Mouse (Mus musculus) kidney, adult 2 months (tissue): ENCODE data around the gene Suz12. TPM values are rescaled to one million over a fixed set of nuclear protein-coding genes. Genes with fewer than 3 reads are reported as not detected.
"Not testable (repeated sequence)": the region's sequence is repeated elsewhere in the genome, so short reads cannot be mapped to it uniquely, and the experiment has no call there.

Experiments used
- DNase-seq: peaks from one replicate; pipeline ENCODE4 v3.0.0; 2021
- H3K27ac ChIP-seq: fragments of 200-500 bp; 2 replicates; pipeline ENCODE4 v1.5.1; 2012; ENCODE audit warnings: low read depth, low read length, control low read depth, inconsistent platforms; ENCODE audit not compliant: insufficient read depth
- H3K27me3 ChIP-seq: fragments of 200-500 bp; replicated peaks from 2 replicates; pipeline ENCODE4 v1.6.1; 2012; ENCODE audit warnings: mild to moderate bottlenecking, moderate library complexity, low read length, inconsistent platforms; ENCODE audit not compliant: control insufficient read depth, insufficient read depth
- H3K36me3 ChIP-seq: fragments of 200-500 bp; 2 replicates; pipeline ENCODE4 v1.6.1; 2012; ENCODE audit warnings: mild to moderate bottlenecking, moderate library complexity, low read length, inconsistent platforms; ENCODE audit not compliant: control insufficient read depth, insufficient read depth
- H3K4me1 ChIP-seq: fragments of 200-500 bp; 2 replicates; pipeline ENCODE4 v1.6.1; 2011; ENCODE audit warnings: low read length; ENCODE audit not compliant: control insufficient read depth, insufficient read depth
- H3K4me3 ChIP-seq: fragments of 200-500 bp; 2 replicates; pipeline ENCODE4 v1.5.1; 2011; ENCODE audit warnings: mild to moderate bottlenecking, low read depth, low read length, control low read depth; ENCODE audit not compliant: insufficient read depth
- CTCF ChIP-seq: fragments of 200-500 bp; conservative IDR thresholded peaks from 2 replicates; pipeline ENCODE4 v1.5.1; 2011; ENCODE audit warnings: low read depth, mild to moderate bottlenecking, control low read depth, low read length, moderate library complexity, mixed read lengths; ENCODE audit not compliant: insufficient read depth, insufficient read length
- POLR2A ChIP-seq: fragments of 200-500 bp; IDR thresholded peaks from one replicate; pipeline ENCODE4 v1.6.1; 2011; ENCODE audit warnings: low read depth, low read length, control low read depth
- WGBS: fragments of 180-500 bp; shearing (Covaris S2); methylation state at CpG from one replicate; pipeline ENCODE4 v1.1.7; 2018; 5-methylcytosine and 5-hydroxymethylcytosine counted together
- polyA plus RNA-seq: library from polyadenylated mRNA; depleted of rRNA; stranded (reverse); fragments of >200 nt; gene quantifications from 2 replicates; pipeline ENCODE4 v1.2.3, GENCODE M21; 2012

Gene Suz12
- polyA plus RNA-seq, 1 experiment: 5.7 TPM

GRCm38 (mm10) chr11:79986886-79987285, 6.0 kb upstream of the Suz12 start:
- no peaks in the 10 kb centered on the region for H3K36me3 ChIP-seq
- no peak for TF ChIP-seq POLR2A
- no peak for TF ChIP-seq CTCF
- no peaks in the 10 kb centered on the region for H3K4me1 ChIP-seq
- 89% methylated on average over 4 of the region's 4 CpGs for WGBS
- DNase-seq: no peak
- no peak overlapping the region for H3K4me3 ChIP-seq
- H3K27ac ChIP-seq: no peak overlapping the region
- H3K27me3 ChIP-seq: no peaks in the 10 kb centered on the region

GRCm38 (mm10) chr11:79987896-79988295, 5.0 kb upstream of the Suz12 start:
- TF ChIP-seq CTCF (no peak), POLR2A (no peak)
- DNase-seq: no peak
- H3K27ac ChIP-seq: no peak overlapping the region
- no peaks in the 10 kb centered on the region for H3K27me3 ChIP-seq
- no peak overlapping the region for H3K4me3 ChIP-seq
- H3K36me3 ChIP-seq: no peaks in the 10 kb centered on the region
- H3K4me1 ChIP-seq: no peaks in the 10 kb centered on the region
- 69% methylated on average over 3 of the region's 3 CpGs for WGBS

- Histone ChIP-seq H3K27me3 (no peaks in the 10 kb centered on the region), H3K27ac (no peak overlapping the region), H3K4me1 (no peaks in the 10 kb centered on the region), H3K4me3 (no peak overlapping the region), H3K36me3 (no peaks in the 10 kb centered on the region)
- TF ChIP-seq POLR2A (no peak), CTCF (no peak)
- 94% methylated on average over 2 of the region's 2 CpGs for WGBS
- DNase-seq: no peak
These were observed 2.8 kb upstream of the Suz12 start for GRCm38 (mm10) chr11:79990120-79990519.

- TF ChIP-seq CTCF (no peak), POLR2A (no peak)
These were observed 1.3 kb upstream of the Suz12 start for GRCm38 (mm10) chr11:79991600-79991999.

GRCm38 (mm10) chr11:79992035-79992591, 793 bp upstream of the Suz12 start:
- H3K36me3 ChIP-seq: no peaks in the 10 kb centered on the region
- no peaks in the 10 kb centered on the region for H3K4me1 ChIP-seq
- DNase-seq: no peak
- H3K27ac ChIP-seq: no peak overlapping the region
- H3K27me3 ChIP-seq: no peaks in the 10 kb centered on the region
- peak overlapping the region; percentile 94 for H3K4me3 ChIP-seq
- no peak for TF ChIP-seq POLR2A
- TF ChIP-seq CTCF: no peak
- WGBS: 28% methylated on average over 20 of the region's 21 CpGs

More at GRCm38 (mm10) chr11:79991600-79991999, 1.3 kb upstream of the Suz12 start:
- WGBS: 94% methylated on average over 5 of the region's 5 CpGs
- no peak overlapping the region for H3K27ac ChIP-seq
- H3K4me3 ChIP-seq: no peak overlapping the region
- H3K4me1 ChIP-seq: no peaks in the 10 kb centered on the region
- H3K27me3 ChIP-seq: no peaks in the 10 kb centered on the region
- no peak for DNase-seq
- H3K36me3 ChIP-seq: no peaks in the 10 kb centered on the region

GRCm38 (mm10) chr11:79993356-79994270, 707 bp downstream of the Suz12 start:
- DNase-seq: no peak
- WGBS: under 1% methylated on average over 74 of the region's 74 CpGs
- peak overlapping the region; percentile 39; the same call in 1 of the 2 replicates for H3K27ac ChIP-seq
- H3K4me3 ChIP-seq: peak overlapping the region; percentile 79
- TF ChIP-seq CTCF (no peak), POLR2A (no peak)
- no peaks in the 10 kb centered on the region for H3K36me3 ChIP-seq
- H3K27me3 ChIP-seq: no peaks in the 10 kb centered on the region
- H3K4me1 ChIP-seq: no peaks in the 10 kb centered on the region

GRCm38 (mm10) chr11:79994271-79994988, 1.5 kb downstream of the Suz12 start:
- H3K4me1 ChIP-seq: no peaks in the 10 kb centered on the region
- H3K36me3 ChIP-seq: no peaks in the 10 kb centered on the region
- WGBS: 7% methylated on average over 7 of the region's 7 CpGs
- no peak for DNase-seq
- no peak overlapping the region for H3K27ac ChIP-seq
- TF ChIP-seq POLR2A (no peak), CTCF (no peak)
- H3K4me3 ChIP-seq: no peak overlapping the region
- no peaks in the 10 kb centered on the region for H3K27me3 ChIP-seq

GRCm38 (mm10) chr11:80016533-80016932, 23.6 kb downstream of the Suz12 start:
- DNase-seq, H3K27ac ChIP-seq, H3K36me3 ChIP-seq, H3K4me3 ChIP-seq, H3K27me3 ChIP-seq, H3K4me1 ChIP-seq: not testable (repeated sequence)
- 95% methylated on average over 5 of the region's 5 CpGs for WGBS
